Comparison of ENCODE assay signal across 29 mouse cellular contexts in genomic region chr6:90499509-90499908, GRCm38 (mm10). TPM values are rescaled to one million over a fixed set of nuclear protein-coding genes. Genes with fewer than 3 reads are reported as not detected.
DNase-seq lines count a peak whose midpoint lies in the region; ATAC-seq and TF ChIP-seq lines count a peak whose summit lies in the region.
"Had no signal": no experiment of that assay in that cellular context is flagged by ENCODE, and none has a peak within 500 bp of the region (broad histone marks: within the 10 kb centered on the region; RNA-seq: fewer than 3 reads in every experiment).

No protein-coding gene starts in this region.

- H3K4me1 ChIP-seq in forebrain, embryonic 12.5 days = peaks cover 11% of the 10 kb centered on the region
- H3K4me1 ChIP-seq in forebrain, postnatal 0 days (ENCODE audit: insufficient read depth) = 0 out of 2 replicates have a peak, but pooled peaks cover 4% of the 10 kb centered on the region
- peaks cover 34% of the 10 kb centered on the region for H3K4me1 ChIP-seq in heart, embryonic 15.5 days (replicated peaks)
- peaks cover 4% of the 10 kb centered on the region for H3K4me1 ChIP-seq in liver, adult 2 months (ENCODE audit: control insufficient read depth, insufficient read depth, low read length)
- H3K4me1 ChIP-seq in liver, embryonic 11.5 days (replicated peaks; ENCODE audit: control insufficient read depth, insufficient read depth, low read length) = peaks cover 4% of the 10 kb centered on the region

- H3K9ac ChIP-seq in forebrain, embryonic 12.5 days = 0 out of 2 replicates have a peak overlapping the region, but pooled peaks have one; percentile 2
- no peak overlapping the region for H3K9ac ChIP-seq in forebrain, postnatal 0 days
- H3K9ac ChIP-seq in heart, embryonic 15.5 days = no peak overlapping the region
- H3K9ac ChIP-seq in liver, adult 2 months (ENCODE audit: low read depth, low read length) = no peak overlapping the region
- no peak overlapping the region for H3K9ac ChIP-seq in liver, embryonic 11.5 days (ENCODE audit: low read depth, low read length)
- H3K9ac ChIP-seq: embryonic facial prominence, embryonic 15.5 days; forebrain, embryonic 15.5 days; hindbrain, embryonic 12.5 days; hindbrain, embryonic 15.5 days had no signal

- no peak for TF ChIP-seq CTCF in forebrain, postnatal 0 days (IDR thresholded peaks at IDR 0.05; ENCODE audit: low read depth)
- TF ChIP-seq CTCF in liver, adult 2 months (IDR thresholded peaks at IDR 0.05; ENCODE audit: low read depth, low read length) = no peak

- no peak for TF ChIP-seq POLR2A in liver, adult 2 months (IDR thresholded peaks at IDR 0.05; ENCODE audit: extremely low read depth, insufficient read depth, low read length)

- H3K36me3 ChIP-seq in forebrain, embryonic 12.5 days (replicated peaks) = no peaks in the 10 kb centered on the region
- H3K36me3 ChIP-seq in forebrain, postnatal 0 days (ENCODE audit: insufficient read depth) = no peaks in the 10 kb centered on the region
- H3K36me3 ChIP-seq in heart, embryonic 15.5 days = no peaks in the 10 kb centered on the region
- H3K36me3 ChIP-seq in liver, adult 2 months (ENCODE audit: control insufficient read depth, insufficient read depth, low read length) = no peaks in the 10 kb centered on the region
- H3K36me3 ChIP-seq in liver, embryonic 11.5 days (ENCODE audit: control insufficient read depth, insufficient read depth, low read length) = no peaks in the 10 kb centered on the region
- H3K36me3 ChIP-seq: embryonic facial prominence, embryonic 15.5 days; forebrain, embryonic 15.5 days; G1E; hindbrain, embryonic 12.5 days; hindbrain, embryonic 15.5 days had no signal

- DNase-seq in forebrain, postnatal 0 days = no peak
- DNase-seq in heart, postnatal 10 days = no peak
- DNase-seq in liver, adult 2 months (ENCODE audit: extremely low read depth, low read depth, low spot score) = peak; percentile 57
- DNase-seq in liver, embryonic 11.5 days (ENCODE audit: low spot score) = no peak
- DNase-seq in adrenal gland, postnatal 25 days = no peak
- DNase-seq: adrenal gland, adult 2 months; adrenal gland, postnatal 14 days; B cell, adult 2 months; cerebellum, adult 11-12 months; cerebellum, adult 8-10 months; cerebellum, postnatal 10 days; cerebellum, postnatal 36 days; embryo, embryonic 11 days; gastrocnemius, postnatal 10 days; gastrocnemius, postnatal 36 days; heart, adult 2 months; kidney, adult 2 months had no signal

- intact Hi-C loops in heart, postnatal 10 days (cut with DNase I) = no loop called here

- no peak overlapping the region for H3K27ac ChIP-seq in forebrain, embryonic 12.5 days
- no peak overlapping the region for H3K27ac ChIP-seq in forebrain, postnatal 0 days (ENCODE audit: low read depth, low read length)
- peak overlapping the region; percentile 23; the same call in 1 of the 2 replicates for H3K27ac ChIP-seq in heart, embryonic 15.5 days
- no peak overlapping the region for H3K27ac ChIP-seq in liver, adult 2 months (replicated peaks; ENCODE audit: insufficient read depth, low read depth, low read length)
- no peak overlapping the region for H3K27ac ChIP-seq in liver, embryonic 11.5 days (ENCODE audit: low read depth, low read length)
- H3K27ac ChIP-seq: embryonic facial prominence, embryonic 15.5 days; forebrain, embryonic 15.5 days; heart, adult 2 months; hindbrain, embryonic 12.5 days; hindbrain, embryonic 15.5 days had no signal

- H3K4me2 ChIP-seq in forebrain, embryonic 12.5 days = no peak overlapping the region
- H3K4me2 ChIP-seq in forebrain, postnatal 0 days (ENCODE audit: low read depth) = no peak overlapping the region
- no peak overlapping the region for H3K4me2 ChIP-seq in heart, embryonic 15.5 days
- no peak overlapping the region for H3K4me2 ChIP-seq in liver, embryonic 11.5 days
- H3K4me2 ChIP-seq: embryonic facial prominence, embryonic 15.5 days; forebrain, embryonic 15.5 days; heart, embryonic 11.5 days; hindbrain, embryonic 12.5 days; hindbrain, embryonic 15.5 days had no signal

- H3K9me3 ChIP-seq in forebrain, embryonic 12.5 days = no peaks in the 10 kb centered on the region
- no peaks in the 10 kb centered on the region for H3K9me3 ChIP-seq in forebrain, postnatal 0 days (ENCODE audit: low read length)
- H3K9me3 ChIP-seq in heart, embryonic 15.5 days (replicated peaks) = no peaks in the 10 kb centered on the region
- H3K9me3 ChIP-seq in liver, embryonic 11.5 days (ENCODE audit: control insufficient read depth, low read length) = no peaks in the 10 kb centered on the region
- H3K9me3 ChIP-seq: embryonic facial prominence, embryonic 15.5 days; forebrain, embryonic 15.5 days; G1E; hindbrain, embryonic 12.5 days; hindbrain, embryonic 15.5 days had no signal

- no peaks in the 10 kb centered on the region for H3K79me2 ChIP-seq in liver, adult 2 months (ENCODE audit: control insufficient read depth, insufficient read depth, low read length)

- no peak overlapping the region for H3K4me3 ChIP-seq in forebrain, embryonic 12.5 days (replicated peaks)
- H3K4me3 ChIP-seq in forebrain, postnatal 0 days (ENCODE audit: low read depth, low read length) = no peak overlapping the region
- no peak overlapping the region for H3K4me3 ChIP-seq in heart, embryonic 15.5 days
- no peak overlapping the region for H3K4me3 ChIP-seq in liver, adult 2 months (ENCODE audit: insufficient read depth, low read depth, low read length)
- H3K4me3 ChIP-seq in liver, embryonic 11.5 days (ENCODE audit: low read depth, low read length) = no peak overlapping the region
- H3K4me3 ChIP-seq: embryonic facial prominence, embryonic 15.5 days; forebrain, embryonic 15.5 days; heart, adult 2 months; hindbrain, embryonic 12.5 days; hindbrain, embryonic 15.5 days had no signal

- H3K27me3 ChIP-seq in forebrain, embryonic 12.5 days = no peaks in the 10 kb centered on the region
- no peaks in the 10 kb centered on the region for H3K27me3 ChIP-seq in forebrain, postnatal 0 days (ENCODE audit: insufficient read depth, low read length)
- H3K27me3 ChIP-seq in heart, embryonic 15.5 days = no peaks in the 10 kb centered on the region
- H3K27me3 ChIP-seq in liver, adult 2 months (ENCODE audit: control insufficient read depth, insufficient read depth, low read length) = no peaks in the 10 kb centered on the region
- H3K27me3 ChIP-seq in liver, embryonic 11.5 days (replicated peaks; ENCODE audit: control insufficient read depth, insufficient read depth, low read length) = no peaks in the 10 kb centered on the region
- H3K27me3 ChIP-seq: embryonic facial prominence, embryonic 15.5 days; forebrain, embryonic 15.5 days; hindbrain, embryonic 12.5 days; hindbrain, embryonic 15.5 days had no signal

- ATAC-seq in forebrain, embryonic 12.5 days (ENCODE audit: low FRiP score) = no peak
- no peak for ATAC-seq in forebrain, postnatal 0 days
- no peak for ATAC-seq in heart, embryonic 15.5 days (replicated peaks; ENCODE audit: insufficient number of reproducible peaks, insufficient read depth, low FRiP score, low read depth)
- ATAC-seq in liver, embryonic 11.5 days (replicated peaks; ENCODE audit: low FRiP score) = no peak
- ATAC-seq: forebrain, embryonic 15.5 days; intestine, postnatal 0 days had no signal

- 33% methylated on average over 4 of the region's 4 CpGs for WGBS in forebrain, embryonic 12.5 days
- 31% methylated on average over 4 of the region's 4 CpGs for WGBS in forebrain, postnatal 0 days
- WGBS in heart, embryonic 15.5 days = 37% methylated on average over 4 of the region's 4 CpGs
- 73% methylated on average over 4 of the region's 4 CpGs for WGBS in liver, adult 2 months
- 66% methylated on average over 4 of the region's 4 CpGs for WGBS in liver, embryonic 11.5 days

RNA-seq across cellular contexts. Expression of gene Aldh1l1, which starts 13.3 kb away (rescaled TPM):
- 2.0 TPM in 2 replicates for polyA plus RNA-seq in forebrain, embryonic 12.5 days (2016; fragmentation: Nextera tagmentation; extraction: Ambion mirVana)
- total RNA-seq in forebrain, postnatal 0 days (2014; rRNA removed) = 70.2 and 71.3 TPM in 2 replicates
- 54.2 and 67.8 TPM in 2 replicates for polyA plus RNA-seq in forebrain, postnatal 0 days (2015; fragmentation: Nextera tagmentation; extraction: Ambion mirVana)
- polyA plus RNA-seq in heart, embryonic 15.5 days (2015; fragmentation: Nextera tagmentation; extraction: Ambion mirVana) = 1.8 and 3.6 TPM in 2 replicates
- 1 to 10 TPM; 1.0 to 2.2 TPM for total RNA-seq in heart, postnatal 10 days (2021)
- 1,071 and 1,237 TPM in 2 replicates for total RNA-seq in liver, adult 2 months (2014; rRNA removed)
- 834 and 897 TPM in 2 replicates for polyA plus RNA-seq in liver, adult 2 months (2012; rRNA removed)
- polyA plus RNA-seq in liver, embryonic 11.5 days (2014; fragmentation: Nextera tagmentation; extraction: Ambion mirVana) = 6.5 and 6.6 TPM in 2 replicates
- 179 and 220 TPM in 2 replicates for total RNA-seq in adrenal gland, postnatal 25 days (2021)
- polyA plus RNA-seq: G1E had no signal

RNA-seq across cellular contexts. Expression of gene Klf15, which starts 37.1 kb away (rescaled TPM):
- 3.8 and 4.3 TPM in 2 replicates for polyA plus RNA-seq in forebrain, embryonic 12.5 days (2016; fragmentation: Nextera tagmentation; extraction: Ambion mirVana)
- 16.6 and 24.6 TPM in 2 replicates for total RNA-seq in forebrain, postnatal 0 days (2014; rRNA removed)
- polyA plus RNA-seq in forebrain, postnatal 0 days (2015; fragmentation: Nextera tagmentation; extraction: Ambion mirVana) = 16.2 and 17.5 TPM in 2 replicates
- polyA plus RNA-seq in heart, embryonic 15.5 days (2015; fragmentation: Nextera tagmentation; extraction: Ambion mirVana) = 22.5 and 22.8 TPM in 2 replicates
- total RNA-seq in heart, postnatal 10 days (2021) = 10 to 100 TPM; 15.6 to 38.7 TPM
- total RNA-seq in liver, adult 2 months (2014; rRNA removed) = 148 and 168 TPM in 2 replicates
- 147 and 252 TPM in 2 replicates for polyA plus RNA-seq in liver, adult 2 months (2012; rRNA removed)
- 10.6 and 12.3 TPM in 2 replicates for polyA plus RNA-seq in liver, embryonic 11.5 days (2014; fragmentation: Nextera tagmentation; extraction: Ambion mirVana)
- 38.4 and 44.5 TPM in 2 replicates for total RNA-seq in adrenal gland, postnatal 25 days (2021)
- total RNA-seq: CH12.LX; granulocyte monocyte progenitor cell, adult 5-6 weeks; hematopoietic stem cell, adult 5-6 weeks had no signal
- polyA plus RNA-seq: G1E had no signal

Comparison
In these comparisons a context has a peak if more than half of its experiments do, and no peak if none do; other contexts are left out.
1. RNA of gene Aldh1l1, which starts 13.3 kb away (polyA plus RNA-seq): 834 to 897 TPM in liver, adult 2 months; 54.2 to 67.8 TPM in forebrain, postnatal 0 days, 6.5 to 6.6 TPM in liver, embryonic 11.5 days, 2.0 TPM in forebrain, embryonic 12.5 days and 1.8 to 3.6 TPM in heart, embryonic 15.5 days; every median in the first group is over 10 times any median in the second.